Mouse (Mus musculus): ENCODE results near the gene Evi2a. TPM values are rescaled to one million over a fixed set of nuclear protein-coding genes. Genes with fewer than 3 reads are reported as not detected.

The Evi2a gene
- polyA plus RNA-seq, 1 experiment from 2014 or later, result 2.1 TPM

GRCm38 (mm10) chr11:79533950-79534690 is 3.7 kb upstream of the Evi2a start:
- H3K9me3 ChIP-seq, result no peaks in the 10 kb centered on the region
- 89% methylated on average over 8 of the region's 8 CpGs for WGBS
- no peak overlapping the region for H3K27ac ChIP-seq
- H3K4me3 ChIP-seq, result no peak overlapping the region
- no peaks in the 10 kb centered on the region for H3K27me3 ChIP-seq (ENCODE audit: poor library complexity, severe bottlenecking)
- no peak for DNase-seq (ENCODE audit: extremely low spot score, low spot score)
- H3K4me1 ChIP-seq, result peaks cover 7% of the 10 kb centered on the region; the same call in 1 of the 2 replicates
- peaks cover 60% of the 10 kb centered on the region for H3K36me3 ChIP-seq (replicated peaks)

- H3K36me3 ChIP-seq (replicated peaks), result peaks cover 62% of the 10 kb centered on the region
- 89% methylated on average over 6 of the region's 6 CpGs for WGBS
- peaks cover 7% of the 10 kb centered on the region; the same call in 1 of the 2 replicates for H3K4me1 ChIP-seq
- no peak overlapping the region for H3K27ac ChIP-seq
- H3K4me3 ChIP-seq, result no peak overlapping the region
- no peaks in the 10 kb centered on the region for H3K9me3 ChIP-seq
- no peak for DNase-seq (ENCODE audit: extremely low spot score, low spot score)
- H3K27me3 ChIP-seq (ENCODE audit: poor library complexity, severe bottlenecking), result no peaks in the 10 kb centered on the region
These were observed 2.9 kb upstream of the Evi2a start for GRCm38 (mm10) chr11:79533311-79533710.

GRCm38 (mm10) chr11:79531485-79531884 is 1.1 kb upstream of the Evi2a start:
- H3K36me3 ChIP-seq (replicated peaks), result peaks cover 55% of the 10 kb centered on the region
- no peak for DNase-seq (ENCODE audit: extremely low spot score, low spot score)
- whole genome bisulfite sequencing, result 92% methylated on average over 4 of the region's 4 CpGs

GRCm38 (mm10) chr11:79530774-79531173 is 365 bp upstream of the Evi2a start:
- Histone ChIP-seq H3K4me1 (peaks cover 7% of the 10 kb centered on the region; the same call in 1 of the 2 replicates), H3K27ac (no peak overlapping the region), H3K36me3 (replicated peaks) (peaks cover 50% of the 10 kb centered on the region), H3K4me3 (no peak overlapping the region), H3K9me3 (no peaks in the 10 kb centered on the region), H3K27me3 (ENCODE audit: poor library complexity, severe bottlenecking) (no peaks in the 10 kb centered on the region)
- 94% methylated on average over 11 of the region's 11 CpGs for WGBS
- no peak for DNase-seq (ENCODE audit: extremely low spot score, low spot score)

More at GRCm38 (mm10) chr11:79531485-79531884, 1.1 kb upstream of the Evi2a start:
- Histone ChIP-seq H3K4me3 (no peak overlapping the region), H3K27ac (no peak overlapping the region), H3K9me3 (no peaks in the 10 kb centered on the region), H3K4me1 (peaks cover 7% of the 10 kb centered on the region; the same call in 1 of the 2 replicates), H3K27me3 (ENCODE audit: poor library complexity, severe bottlenecking) (no peaks in the 10 kb centered on the region)

GRCm38 (mm10) chr11:79529736-79530135 is 673 bp downstream of the Evi2a start:
- H3K4me3 ChIP-seq, result no peak overlapping the region
- DNase-seq (ENCODE audit: extremely low spot score, low spot score), result no peak
- no peaks in the 10 kb centered on the region for H3K9me3 ChIP-seq
- no peak overlapping the region for H3K27ac ChIP-seq
- WGBS, result 95% methylated on average over 2 of the region's 2 CpGs
- H3K36me3 ChIP-seq (replicated peaks), result peaks cover 46% of the 10 kb centered on the region
- peaks cover 7% of the 10 kb centered on the region; the same call in 1 of the 2 replicates for H3K4me1 ChIP-seq
- H3K27me3 ChIP-seq (ENCODE audit: poor library complexity, severe bottlenecking), result no peaks in the 10 kb centered on the region

- peaks cover 47% of the 10 kb centered on the region for H3K36me3 ChIP-seq (replicated peaks)
- DNase-seq (ENCODE audit: extremely low spot score, low spot score), result no peak
- WGBS, result 96% methylated on average over 6 of the region's 6 CpGs
These were observed 1.2 kb downstream of the Evi2a start for GRCm38 (mm10) chr11:79529226-79529625.

GRCm38 (mm10) chr11:79528601-79529000 is 1.8 kb downstream of the Evi2a start:
- Histone ChIP-seq H3K27me3 (ENCODE audit: poor library complexity, severe bottlenecking) (no peaks in the 10 kb centered on the region), H3K9me3 (no peaks in the 10 kb centered on the region), H3K36me3 (replicated peaks) (peaks cover 51% of the 10 kb centered on the region), H3K4me3 (no peak overlapping the region), H3K27ac (no peak overlapping the region), H3K4me1 (no peaks in the 10 kb centered on the region)
- 95% methylated on average over 3 of the region's 3 CpGs for WGBS
- no peak for DNase-seq (ENCODE audit: extremely low spot score, low spot score)

More at GRCm38 (mm10) chr11:79529226-79529625, 1.2 kb downstream of the Evi2a start:
- Histone ChIP-seq H3K27me3 (ENCODE audit: poor library complexity, severe bottlenecking) (no peaks in the 10 kb centered on the region), H3K9me3 (no peaks in the 10 kb centered on the region), H3K4me3 (no peak overlapping the region), H3K27ac (no peak overlapping the region), H3K4me1 (peaks cover 3% of the 10 kb centered on the region; the same call in 1 of the 2 replicates)

- Histone ChIP-seq H3K27ac (no peak overlapping the region), H3K4me1 (no peaks in the 10 kb centered on the region), H3K36me3 (replicated peaks) (peaks cover 49% of the 10 kb centered on the region), H3K9me3 (no peaks in the 10 kb centered on the region), H3K4me3 (no peak overlapping the region), H3K27me3 (ENCODE audit: poor library complexity, severe bottlenecking) (no peaks in the 10 kb centered on the region)
- DNase-seq (ENCODE audit: extremely low spot score, low spot score), result no peak
- 94% methylated on average over 5 of the region's 5 CpGs for WGBS
These were observed 2.5 kb downstream of the Evi2a start for GRCm38 (mm10) chr11:79527739-79528384.

- Histone ChIP-seq H3K9me3 (no peaks in the 10 kb centered on the region), H3K27me3 (ENCODE audit: poor library complexity, severe bottlenecking) (no peaks in the 10 kb centered on the region), H3K36me3 (replicated peaks) (peaks cover 44% of the 10 kb centered on the region), H3K27ac (no peak overlapping the region), H3K4me3 (no peak overlapping the region), H3K4me1 (no peaks in the 10 kb centered on the region)
- no peak for DNase-seq (ENCODE audit: extremely low spot score, low spot score)
- 87% methylated on average over 15 of the region's 15 CpGs for WGBS
These were observed 3.2 kb downstream of the Evi2a start for GRCm38 (mm10) chr11:79527015-79527738.

GRCm38 (mm10) chr11:79526549-79526948 is 3.9 kb downstream of the Evi2a start:
- H3K36me3 ChIP-seq (replicated peaks), result peaks cover 37% of the 10 kb centered on the region

GRCm38 (mm10) chr11:79524310-79524575 is 6.2 kb downstream of the Evi2a start:
- DNase-seq (ENCODE audit: extremely low spot score, low spot score), result no peak
- Histone ChIP-seq H3K4me3 (no peak overlapping the region), H3K4me1 (no peaks in the 10 kb centered on the region), H3K27me3 (ENCODE audit: poor library complexity, severe bottlenecking) (no peaks in the 10 kb centered on the region), H3K27ac (no peak overlapping the region), H3K9me3 (no peaks in the 10 kb centered on the region), H3K36me3 (replicated peaks) (peaks cover 26% of the 10 kb centered on the region)
- WGBS, result 94% methylated on average over 1 of the region's 1 CpGs

More at GRCm38 (mm10) chr11:79526549-79526948, 3.9 kb downstream of the Evi2a start:
- no peaks in the 10 kb centered on the region for H3K4me1 ChIP-seq
- DNase-seq (ENCODE audit: extremely low spot score, low spot score), result no peak
- WGBS, result 96% methylated on average over 3 of the region's 3 CpGs
- no peak overlapping the region for H3K27ac ChIP-seq
- H3K27me3 ChIP-seq (ENCODE audit: poor library complexity, severe bottlenecking), result no peaks in the 10 kb centered on the region
- H3K9me3 ChIP-seq, result no peaks in the 10 kb centered on the region
- H3K4me3 ChIP-seq, result no peak overlapping the region

GRCm38 (mm10) chr11:79523560-79524309 is 6.7 kb downstream of the Evi2a start, which contains the start of gene Evi2b:
TSS of gene Evi2b (minus strand) at chr11:79523762.
- Histone ChIP-seq H3K27ac (no peak within 1 kb of the TSS), H3K4me1 (no peaks in the 10 kb centered on the region), H3K9me3 (no peaks in the 10 kb centered on the region), H3K27me3 (ENCODE audit: poor library complexity, severe bottlenecking) (no peaks in the 10 kb centered on the region), H3K36me3 (replicated peaks) (peaks cover 23% of the 10 kb centered on the region), H3K4me3 (no peak within 1 kb of the TSS)
- 89% methylated on average over 10 of the region's 10 CpGs for WGBS
- DNase-seq (ENCODE audit: extremely low spot score, low spot score), result no peak
